Mouse (Mus musculus) brain, embryonic 18.5 days (tissue): ENCODE measurements around the gene Usp34.
"Not testable (repeated sequence)": the region's sequence is repeated elsewhere in the genome, so short reads cannot be mapped to it uniquely, and the experiment has no call there.

Experiments
- DNase-seq: peaks from one replicate; pipeline ENCODE4 v3.0.0-alpha.2; 2012; ENCODE audit warnings: low read depth, low spot score

The Usp34 gene

GRCm38 (mm10) chr11:23357226-23357625, 50.5 kb downstream of the Usp34 start:
- not testable (repeated sequence) for DNase-seq

DNA sequence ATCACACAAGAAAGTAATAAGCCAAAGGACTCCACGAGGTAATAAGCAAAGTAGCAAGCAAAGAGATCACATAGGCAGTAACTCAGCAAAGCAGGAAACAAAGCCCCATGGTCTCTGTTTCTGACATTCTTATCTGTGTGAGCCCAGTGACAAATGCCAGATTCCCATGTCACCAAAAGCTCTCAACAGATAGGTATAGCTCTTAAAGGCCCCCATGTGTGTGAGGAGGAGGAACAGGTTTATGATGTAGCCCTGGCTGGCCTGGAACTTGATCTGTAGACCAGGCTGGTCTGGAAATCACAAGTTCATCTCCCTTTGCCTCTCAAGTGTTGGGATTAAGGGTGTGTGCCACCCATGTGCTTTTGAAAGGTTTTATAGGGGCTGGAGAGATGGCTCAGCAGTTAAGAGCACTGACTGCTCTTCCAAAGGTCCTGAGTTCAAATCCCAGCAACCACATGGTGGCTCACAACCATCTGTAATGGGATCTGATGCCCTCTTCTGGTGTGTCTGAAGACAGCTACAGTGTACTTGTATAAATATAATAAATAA, 53.1 kb downstream of the Usp34 start:
- not testable (repeated sequence) for DNase-seq

GRCm38 (mm10) chr11:23362305-23362704, 55.6 kb downstream of the Usp34 start:
- no peak for DNase-seq

DNA sequence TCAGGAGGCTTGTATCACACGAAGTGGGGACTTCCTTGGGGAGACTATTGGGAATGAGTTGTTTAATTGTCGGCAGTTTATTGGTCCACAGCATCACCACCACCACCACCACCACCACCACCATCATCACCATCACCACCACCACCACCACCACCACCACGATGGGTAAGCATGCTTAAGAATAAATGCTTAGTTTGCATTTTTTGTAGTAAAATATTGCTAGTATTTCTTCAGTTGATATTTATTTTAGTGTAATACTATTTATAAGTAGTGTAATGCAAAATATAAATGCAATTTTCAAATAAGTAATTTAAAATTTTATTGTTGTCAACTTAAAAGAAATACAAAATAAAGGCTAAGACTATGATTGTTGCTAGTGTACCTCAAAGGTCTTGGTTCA, 57.7 kb downstream of the Usp34 start:
- DNase-seq = no peak

DNA sequence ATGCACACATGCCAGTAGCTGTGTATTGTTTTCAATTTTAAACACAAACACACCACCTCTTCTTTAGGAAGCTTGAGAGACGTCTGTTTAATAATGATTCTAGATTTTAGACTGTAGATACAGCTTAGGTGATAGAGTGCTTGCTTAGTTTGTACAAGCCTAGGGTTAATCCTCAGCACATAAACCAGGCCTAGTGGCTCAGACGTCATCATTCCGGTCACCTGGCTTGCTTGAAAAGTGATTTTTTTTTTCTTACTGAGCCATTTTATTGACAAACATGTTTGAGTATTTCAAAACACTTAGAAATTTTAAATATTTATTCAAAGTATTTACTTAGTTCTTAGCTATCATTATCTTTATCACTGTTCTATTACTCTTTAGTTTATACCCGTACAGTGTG, 65.3 kb downstream of the Usp34 start:
- no peak for DNase-seq

DNA sequence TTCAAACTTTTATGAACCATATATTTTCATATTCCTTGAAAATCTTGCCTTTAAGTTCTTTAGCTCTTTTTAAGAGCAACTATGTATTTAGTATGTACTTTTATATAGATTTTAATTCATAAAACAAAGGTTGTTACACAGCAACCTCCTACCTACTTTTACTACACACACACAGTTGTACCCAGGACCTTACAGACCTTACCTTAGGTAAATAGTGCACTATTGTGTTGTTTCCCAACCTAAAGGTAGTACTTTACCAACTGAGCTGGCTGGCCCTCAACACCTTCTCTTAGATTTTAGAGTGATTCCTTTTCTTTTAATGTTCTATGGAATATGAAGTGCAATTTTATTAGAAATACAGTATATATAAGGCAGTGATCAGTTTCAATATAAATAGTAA, 65.8 kb downstream of the Usp34 start:
- no peak for DNase-seq

GRCm38 (mm10) chr11:23380055-23380454, 73.4 kb downstream of the Usp34 start:
- DNase-seq = no peak

GRCm38 (mm10) chr11:23380595-23380994, 73.9 kb downstream of the Usp34 start:
- DNase-seq = no peak

DNA sequence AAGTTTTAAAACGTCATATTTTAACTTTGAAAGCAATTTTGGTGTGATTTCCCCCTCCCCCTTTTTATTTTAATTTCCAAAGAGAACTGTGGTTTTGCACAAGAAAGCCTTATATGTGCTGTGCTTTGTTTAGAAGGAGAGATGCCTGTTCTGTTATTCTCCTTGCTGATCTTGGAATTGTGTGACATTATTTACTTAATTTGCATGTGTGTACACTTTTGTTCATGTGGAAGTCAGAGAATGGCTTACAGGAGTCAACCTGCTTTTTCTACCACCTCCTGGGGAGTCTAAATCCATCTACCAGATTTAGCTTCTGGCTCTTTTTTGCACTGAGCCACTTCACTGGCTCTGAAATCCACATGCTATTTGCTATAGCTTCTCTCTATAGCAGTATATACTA, 76.1 kb downstream of the Usp34 start:
- no peak for DNase-seq

- DNase-seq = no peak
Measured at GRCm38 (mm10) chr11:23389649-23390048, 83.0 kb downstream of the Usp34 start.

GRCm38 (mm10) chr11:23392567-23392966, 85.9 kb downstream of the Usp34 start:
- no peak for DNase-seq

DNA sequence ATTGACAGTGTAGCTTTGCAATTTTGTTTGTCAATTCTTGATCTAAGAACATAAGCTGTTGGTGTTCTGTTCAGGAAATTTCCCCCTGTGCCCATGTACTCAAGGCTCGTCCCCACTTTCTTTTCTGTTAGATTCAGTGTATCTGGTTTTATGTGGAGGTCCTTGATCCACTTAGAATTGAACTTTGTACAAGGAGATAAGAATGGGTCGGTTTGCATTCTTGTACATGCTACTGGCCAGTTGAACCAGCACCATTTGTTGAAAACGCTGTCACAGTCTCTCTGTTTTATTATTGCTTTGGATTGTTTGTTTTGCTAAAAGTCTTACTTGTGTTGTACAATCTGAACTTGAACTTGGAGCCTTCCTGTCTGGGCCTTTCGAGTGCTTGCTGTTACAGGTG, 89.9 kb downstream of the Usp34 start:
- DNase-seq = no peak

- no peak for DNase-seq
Measured at GRCm38 (mm10) chr11:23400978-23401776, 94.5 kb downstream of the Usp34 start.

DNA sequence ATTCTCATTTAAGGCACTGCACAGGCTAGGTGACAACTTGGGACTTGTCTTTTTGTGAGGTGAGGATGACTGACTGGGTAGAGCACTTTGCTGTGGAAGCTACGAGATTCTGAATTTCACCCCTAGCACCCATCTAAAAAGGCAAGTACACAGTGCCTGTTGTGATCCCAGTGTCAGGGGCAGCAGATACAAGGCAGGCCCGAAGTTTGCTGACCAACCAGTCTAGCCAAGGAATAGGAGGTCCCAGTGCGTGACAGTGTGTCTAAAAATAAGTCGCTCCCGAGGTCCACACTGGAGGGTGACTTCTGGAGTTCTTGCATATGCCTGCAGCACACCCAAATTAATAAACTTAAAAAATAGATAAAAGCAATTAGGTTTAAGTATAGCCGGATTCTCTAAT, 121.6 kb downstream of the Usp34 start:
- no peak for DNase-seq

DNA sequence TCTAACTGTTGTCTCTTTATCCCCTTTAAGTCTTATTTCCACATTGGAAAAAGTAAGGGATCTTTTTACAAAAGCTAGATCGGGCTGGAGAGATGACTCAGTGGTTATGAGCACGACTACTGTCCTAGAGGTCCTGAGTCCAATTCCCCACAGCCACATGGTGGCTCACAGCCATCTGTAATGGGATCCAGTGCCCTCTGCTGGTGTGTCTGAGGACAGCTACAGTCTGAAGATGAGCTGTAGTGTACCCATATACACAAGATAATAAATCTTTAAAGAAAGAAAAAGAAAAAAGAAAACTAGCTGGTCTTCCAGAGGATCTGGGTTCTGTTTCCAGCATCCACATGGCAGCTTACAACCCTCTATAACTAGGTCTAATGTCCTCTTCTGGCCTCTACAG, 123.3 kb downstream of the Usp34 start:
- DNase-seq = no peak

- no peak for DNase-seq
Measured at GRCm38 (mm10) chr11:23436076-23436475, 129.4 kb downstream of the Usp34 start.

- not testable (repeated sequence) for DNase-seq
Measured at GRCm38 (mm10) chr11:23465862-23466261, 159.2 kb downstream of the Usp34 start.

DNA sequence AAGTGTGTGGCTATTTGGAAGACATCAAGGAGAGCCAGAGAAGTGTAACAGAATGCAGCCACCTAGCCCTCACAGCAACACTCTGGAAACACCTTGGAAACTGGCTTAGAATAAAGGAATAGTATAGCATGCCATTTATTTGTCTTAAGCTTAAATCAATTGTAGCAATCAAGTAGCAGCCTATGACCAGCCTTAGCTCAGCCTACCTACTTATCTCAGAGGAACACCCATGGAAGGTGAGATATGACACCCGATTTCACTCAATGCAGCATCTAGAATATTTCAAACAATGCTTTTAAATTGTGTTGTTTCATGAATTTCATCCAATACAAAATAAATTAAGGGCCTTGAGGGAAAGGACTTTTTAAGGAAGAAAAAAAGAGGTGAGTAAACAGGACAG, 183.3 kb downstream of the Usp34 start:
- no peak for DNase-seq

DNA sequence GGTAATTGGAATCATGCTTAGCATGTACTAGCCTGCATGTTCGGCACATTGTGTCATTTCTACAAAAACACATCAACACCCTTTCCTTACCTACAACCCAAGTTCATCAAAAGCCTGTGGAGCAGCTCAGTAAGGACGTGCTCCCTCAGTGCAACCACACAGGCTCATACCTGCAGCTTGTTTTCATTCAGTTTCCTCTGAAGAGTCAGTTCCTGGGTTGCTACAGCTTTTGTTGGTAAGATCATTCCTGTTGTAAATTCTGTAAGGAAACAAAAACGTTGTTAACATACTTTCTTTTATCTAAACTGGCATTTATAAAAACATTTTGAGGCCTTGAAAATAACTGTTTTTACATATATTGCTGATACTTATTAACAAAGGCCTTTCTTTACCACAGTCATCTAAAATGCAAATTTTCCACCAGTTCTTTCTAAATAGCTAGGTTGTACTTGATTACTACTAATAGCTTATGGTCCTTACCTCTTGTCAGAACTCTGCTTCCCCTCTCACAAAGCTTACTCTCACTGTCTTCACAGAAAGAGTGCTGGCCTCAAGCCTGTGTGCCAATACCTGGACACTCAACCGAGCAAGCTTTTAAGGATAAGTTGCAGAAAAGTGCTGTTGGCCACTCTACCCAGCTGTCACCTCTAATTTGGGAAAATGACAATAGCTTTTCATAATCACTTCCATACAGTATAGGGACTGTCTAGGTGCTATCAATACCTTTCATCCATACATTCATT, 185.5 kb downstream of the Usp34 start:
- no peak for DNase-seq

DNA sequence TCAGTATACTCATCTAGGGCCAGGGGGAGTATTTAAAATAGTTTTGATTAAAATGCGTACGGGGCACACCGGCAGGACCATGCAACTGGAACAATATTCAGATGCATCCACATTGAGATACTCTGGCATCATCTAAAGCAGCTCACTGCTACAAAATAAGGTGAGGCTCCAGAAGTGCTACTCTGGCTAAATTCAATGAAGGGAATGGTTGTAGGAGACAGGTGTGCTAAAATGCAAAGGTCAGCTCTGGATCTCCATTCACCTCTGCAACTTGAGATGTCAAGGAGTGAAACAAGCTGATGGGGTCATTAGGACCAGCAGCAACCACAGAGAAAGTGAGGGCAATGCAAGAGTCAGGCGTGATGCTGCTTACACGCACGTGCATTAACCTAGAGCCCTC, 188.5 kb downstream of the Usp34 start:
- DNase-seq = no peak

GRCm38 (mm10) chr11:23496661-23497060, 190.0 kb downstream of the Usp34 start:
- DNase-seq = no peak

- DNase-seq = peak; percentile 50
Measured at GRCm38 (mm10) chr11:23497335-23497717, 190.6 kb downstream of the Usp34 start.
